Mouse (Mus musculus): ENCODE data around the gene Zp3. TPM values are rescaled to one million over a fixed set of nuclear protein-coding genes. Genes with fewer than 3 reads are reported as not detected.

Zp3 gene
- total RNA-seq (2022): not detected

DNA sequence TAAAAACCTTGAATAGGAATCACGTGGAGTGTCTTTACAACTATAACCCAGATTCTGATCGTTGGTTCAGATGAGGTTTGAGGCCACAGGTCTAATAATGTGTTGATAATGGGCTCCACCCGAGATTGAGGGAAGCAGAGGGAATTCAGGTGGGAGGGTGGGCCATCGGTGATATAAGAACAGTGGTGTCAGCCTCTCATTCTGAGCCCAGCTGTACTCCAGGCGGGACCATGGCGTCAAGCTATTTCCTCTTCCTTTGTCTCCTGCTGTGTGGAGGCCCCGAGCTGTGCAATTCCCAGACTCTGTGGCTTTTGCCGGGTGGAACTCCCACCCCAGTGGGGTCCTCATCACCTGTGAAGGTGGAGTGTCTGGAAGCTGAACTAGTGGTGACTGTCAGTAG, at the start of gene Zp3:
Gene Zp3 (plus strand): TSS at position 196 of the 400 bp plus-strand sequence.
- no peak for DNase-seq (ENCODE audit: low spot score in 2 of 2)

- DNase-seq (ENCODE audit: low spot score in 2 of 2): no peak
These were observed 48.4 kb upstream of the Zp3 start for GRCm38 (mm10) chr5:135931526-135931925.

- DNase-seq (ENCODE audit: low spot score in 2 of 2): no peak
These were observed 47.5 kb upstream of the Zp3 start for GRCm38 (mm10) chr5:135932359-135932758.

DNA sequence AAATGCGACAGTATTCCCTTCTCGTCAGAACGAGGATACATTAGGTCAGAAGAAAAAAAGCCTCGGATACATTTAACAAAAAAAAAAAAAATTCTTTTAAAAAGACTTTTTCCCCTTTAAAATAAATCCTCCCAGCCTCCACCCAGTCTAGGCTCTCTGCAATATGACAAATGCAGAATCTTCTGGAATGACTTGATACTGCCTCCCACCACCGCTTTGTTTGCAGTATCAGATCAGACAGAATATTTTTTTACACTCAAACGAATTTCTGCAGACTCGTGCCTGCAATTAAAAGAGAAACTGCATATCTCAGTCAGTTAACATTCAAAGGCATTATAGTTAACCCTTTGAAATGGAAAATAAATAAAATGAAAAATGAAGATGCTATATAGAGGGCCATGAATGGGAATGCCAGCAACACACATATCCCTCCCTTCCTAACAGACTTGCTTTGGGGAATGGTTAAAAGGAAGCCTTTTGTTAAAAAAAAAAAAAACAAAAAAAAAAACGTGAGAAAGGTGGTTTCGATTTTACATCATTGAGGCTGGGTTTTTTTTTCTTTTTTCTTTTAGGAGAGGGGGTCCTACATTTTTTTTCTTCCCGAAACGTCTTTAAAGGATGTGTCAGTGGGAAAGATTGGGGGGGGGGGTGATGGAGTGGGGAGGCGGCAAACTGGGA, 46.5 kb upstream of the Zp3 start:
- no peak for DNase-seq (ENCODE audit: low spot score in 2 of 2)

- DNase-seq (ENCODE audit: low spot score in 2 of 2): peak in 1 of 2 experiments; percentile 77
These were observed 45.9 kb upstream of the Zp3 start for GRCm38 (mm10) chr5:135933900-135934441.

DNA sequence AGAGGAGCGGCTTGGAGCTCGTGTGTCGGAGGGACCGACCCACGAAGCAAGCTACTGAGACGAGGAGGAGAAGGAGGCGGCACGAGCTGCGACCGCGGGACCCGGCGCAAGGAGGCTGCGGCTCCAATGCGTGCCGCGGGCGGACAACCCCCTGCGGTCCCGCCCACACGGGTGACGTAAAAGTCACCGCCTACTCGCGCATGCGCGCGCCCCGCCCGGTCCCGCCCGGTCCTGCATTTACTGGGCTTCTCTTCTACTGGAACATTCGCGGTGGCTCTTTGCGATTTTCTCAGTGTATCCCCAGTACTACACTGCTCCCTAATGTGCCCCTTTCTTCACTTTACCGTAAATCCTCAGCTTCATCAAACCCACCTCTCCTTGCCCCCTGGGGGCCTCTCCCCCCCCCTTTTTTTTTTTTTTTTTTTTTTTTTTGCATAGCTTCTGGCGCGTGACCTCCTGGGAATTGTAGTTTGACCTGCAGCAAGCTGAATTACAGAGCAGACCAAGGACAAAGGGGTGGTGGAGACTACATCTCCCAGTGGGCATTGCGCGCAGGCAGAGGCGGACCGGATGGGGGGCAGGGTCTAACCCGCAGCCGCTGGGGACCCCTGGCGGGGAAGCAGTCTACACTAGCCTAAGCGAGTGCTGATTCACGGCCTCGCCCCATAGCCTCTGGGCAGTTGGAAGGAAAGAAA, 45.3 kb upstream of the Zp3 start, which contains the start of gene Ywhag:
Gene Ywhag (minus strand): TSS at position 136 of the 695 bp plus-strand sequence.
- DNase-seq (ENCODE audit: low spot score in 2 of 2): peak; percentile 96 to 98

DNA sequence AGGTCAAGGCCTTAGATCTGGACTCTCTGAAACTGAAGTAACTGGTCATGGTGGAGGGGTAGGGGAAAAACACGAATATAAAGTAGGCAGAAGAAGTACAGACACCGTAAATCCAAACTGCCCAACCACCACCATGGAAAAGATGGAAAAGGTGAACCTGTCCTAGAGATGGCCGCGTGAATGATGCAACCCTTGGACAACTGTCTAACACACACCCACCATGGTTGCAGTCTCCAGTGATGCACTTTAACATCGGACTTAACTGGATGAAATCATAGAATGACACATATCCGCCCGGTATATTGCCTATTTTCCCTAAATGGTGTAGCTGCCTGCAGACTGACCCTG, 44.7 kb upstream of the Zp3 start:
- peak in 1 of 2 experiments; percentile 27 for DNase-seq (ENCODE audit: low spot score in 2 of 2)

- no peak for DNase-seq (ENCODE audit: low spot score in 2 of 2)
These were observed 44.2 kb upstream of the Zp3 start for GRCm38 (mm10) chr5:135935641-135936190.

DNA sequence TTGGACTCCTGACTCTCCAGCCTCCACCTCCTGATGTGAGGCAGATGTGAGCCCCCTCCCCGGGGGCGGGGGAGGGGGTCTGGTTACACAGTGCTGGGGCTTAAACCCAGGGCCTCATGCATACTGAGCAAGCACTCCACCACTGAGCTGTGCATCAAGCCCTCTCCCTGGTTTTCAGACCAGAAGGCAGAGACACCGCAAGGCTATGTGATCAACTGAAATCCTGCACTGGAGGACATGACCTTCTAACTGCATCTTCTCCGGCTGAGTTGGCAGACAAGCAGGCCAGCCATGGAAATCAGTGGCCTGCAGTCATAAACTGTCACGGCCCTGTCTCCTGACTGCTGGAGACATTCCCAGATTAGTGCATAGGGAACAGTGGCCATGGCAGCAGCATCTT, 39.3 kb upstream of the Zp3 start:
- DNase-seq (ENCODE audit: low spot score in 2 of 2): no peak

DNA sequence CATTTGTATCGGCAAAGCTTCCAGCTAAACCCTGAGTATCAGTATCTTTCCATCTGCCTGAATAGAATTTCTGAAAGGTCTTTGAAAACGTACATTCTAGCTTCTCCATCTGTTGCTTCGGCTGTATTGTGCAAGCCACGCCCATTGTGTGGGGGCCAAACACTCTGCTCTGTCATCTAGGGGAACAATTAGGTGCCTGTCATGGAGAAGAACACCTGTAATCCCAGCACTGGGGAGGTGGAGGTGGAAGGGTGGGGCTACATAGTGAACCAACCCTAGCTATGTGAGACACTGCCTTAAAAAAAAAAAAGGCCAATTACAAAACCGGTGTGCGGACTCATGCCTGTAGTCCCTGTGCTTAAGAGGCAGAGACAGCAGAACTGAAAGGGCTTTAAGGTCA, 37.2 kb upstream of the Zp3 start:
- DNase-seq (ENCODE audit: low spot score in 2 of 2): no peak

GRCm38 (mm10) chr5:135945916-135946408, 33.9 kb upstream of the Zp3 start:
- DNase-seq (ENCODE audit: low spot score in 2 of 2): no peak

- no peak for DNase-seq (ENCODE audit: low spot score in 2 of 2)
These were observed 33.3 kb upstream of the Zp3 start for GRCm38 (mm10) chr5:135946621-135947020.

DNA sequence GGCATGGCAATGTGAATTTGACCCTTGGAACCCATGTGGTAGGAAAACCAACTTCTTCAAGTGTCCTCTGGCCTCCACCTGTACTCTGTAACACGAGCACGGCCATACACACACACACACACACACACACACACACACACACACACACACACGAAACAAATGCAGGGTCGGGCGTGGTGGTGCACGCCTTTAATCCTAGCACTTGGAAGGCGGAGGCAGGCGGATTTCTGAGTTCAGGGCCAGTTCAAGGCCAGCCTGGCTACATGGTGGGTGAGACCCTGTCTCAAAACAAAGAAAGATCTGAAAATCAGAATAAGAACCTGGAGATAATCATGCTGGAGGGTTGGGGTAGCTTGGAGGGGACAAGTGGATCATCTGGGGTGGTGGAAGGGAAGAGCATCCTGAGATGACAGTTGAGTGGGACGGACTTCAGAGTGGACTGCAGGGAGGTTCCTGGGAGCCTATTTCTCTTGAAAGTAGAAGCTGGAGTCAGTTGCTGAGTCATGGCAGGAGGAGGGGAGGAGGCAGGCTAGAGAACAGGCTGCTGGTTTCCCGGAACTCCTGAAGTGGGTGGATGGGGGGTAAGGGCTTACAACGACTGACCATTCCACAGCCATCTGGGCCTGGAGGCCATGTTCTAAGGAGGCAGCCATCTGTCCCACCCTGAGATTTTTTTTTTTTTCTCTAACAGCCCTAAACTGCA, 29.0 kb upstream of the Zp3 start:
- DNase-seq (ENCODE audit: low spot score in 2 of 2): no peak

DNA sequence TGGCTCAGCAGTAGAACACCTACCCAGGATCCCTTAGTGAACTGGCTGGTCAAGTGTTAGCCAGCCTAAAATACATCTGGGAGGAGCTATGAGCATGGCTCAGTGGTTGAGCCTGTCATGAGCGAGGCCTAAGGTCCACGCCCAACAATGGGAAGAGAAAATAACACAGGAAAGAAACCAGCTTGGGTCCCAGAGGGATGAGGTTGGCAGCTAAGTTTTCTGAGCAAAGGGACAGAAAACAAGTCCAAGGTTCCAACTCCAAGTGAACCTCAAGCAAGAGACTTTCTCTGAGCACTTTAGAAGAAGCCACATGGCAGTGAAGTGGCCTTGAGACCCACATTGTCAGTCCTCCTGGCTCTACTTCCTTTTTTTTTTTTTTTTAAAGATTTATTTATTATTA, 28.2 kb upstream of the Zp3 start:
- DNase-seq (ENCODE audit: low spot score in 2 of 2): no peak

DNA sequence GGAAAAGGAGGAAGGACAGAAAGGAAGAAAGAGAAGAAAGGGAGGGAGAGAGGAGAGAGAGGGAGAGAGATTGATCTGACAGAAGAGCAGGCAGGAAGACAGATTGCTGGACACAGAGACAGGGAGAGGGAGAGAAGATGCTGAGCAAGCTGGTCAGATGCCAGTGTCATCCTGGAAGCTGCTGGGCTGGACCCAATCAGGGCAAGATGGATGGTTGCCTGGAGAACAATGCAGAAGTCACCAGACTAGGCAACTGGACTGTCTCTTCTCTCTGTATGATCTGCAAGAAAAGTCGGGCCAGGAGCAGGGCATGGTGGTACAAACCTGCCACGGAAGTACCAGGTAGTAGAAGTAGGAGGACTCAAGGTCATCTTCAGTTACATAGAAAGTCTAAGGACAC, 27.1 kb upstream of the Zp3 start:
- no peak for DNase-seq (ENCODE audit: low spot score in 2 of 2)

DNA sequence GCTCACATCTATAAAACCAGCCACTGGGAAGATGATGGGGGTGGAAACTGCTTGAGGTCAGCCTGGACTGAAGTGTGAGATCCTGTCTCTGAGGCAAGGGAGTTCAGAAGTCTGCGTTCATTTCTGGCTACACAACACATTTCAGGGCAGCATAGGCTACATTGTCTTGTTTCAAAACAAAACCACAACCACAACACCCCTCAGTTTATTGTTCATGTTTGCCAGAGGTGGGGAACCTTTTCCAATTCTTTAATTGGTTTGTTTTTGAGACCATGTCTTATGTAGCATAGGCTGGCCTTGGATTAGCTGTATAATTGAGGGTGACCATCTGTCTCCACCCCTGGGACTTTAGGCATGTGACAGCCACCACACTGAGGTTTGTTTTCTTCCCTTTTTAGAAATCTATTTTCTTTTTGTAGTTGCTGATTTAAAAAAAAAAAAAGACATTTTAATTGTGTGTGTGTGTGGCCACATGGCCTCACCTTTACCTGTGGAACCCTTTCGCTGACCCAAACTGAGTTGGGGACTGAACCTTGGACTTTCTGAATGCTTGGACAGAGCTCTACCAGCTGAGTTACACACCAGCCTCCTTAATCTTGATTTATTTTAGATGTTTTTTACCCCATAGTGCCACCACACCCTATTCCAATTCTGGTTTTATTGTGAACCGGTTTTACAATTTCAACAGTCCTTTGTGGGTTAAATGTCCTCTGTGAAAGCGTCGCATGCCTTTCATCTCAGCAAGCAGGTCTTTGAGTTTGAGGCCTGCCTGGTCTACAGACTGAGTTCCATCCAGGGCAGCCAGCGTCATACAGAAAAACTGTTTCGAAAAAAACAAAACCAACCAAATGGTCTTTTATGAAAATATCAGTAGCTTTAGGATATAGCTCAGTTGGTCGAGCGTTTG, 23.3 kb upstream of the Zp3 start:
- DNase-seq (ENCODE audit: low spot score in 2 of 2): no peak

GRCm38 (mm10) chr5:135957207-135957974, 22.5 kb upstream of the Zp3 start:
- peak; percentile 73 to 98 for DNase-seq (ENCODE audit: low spot score in 2 of 2)

GRCm38 (mm10) chr5:135958367-135958766, 21.5 kb upstream of the Zp3 start:
- DNase-seq (ENCODE audit: low spot score in 2 of 2): no peak

GRCm38 (mm10) chr5:135959911-135960310, 20.0 kb upstream of the Zp3 start:
- no peak for DNase-seq (ENCODE audit: low spot score in 2 of 2)

Measured in left cerebral cortex, adult 8-10 months (tissue).